Mouse (Mus musculus): ENCODE measurements at regions not wholly inside any gene's neighbourhood (a gene's known extent, or its start where the extent isn't known, plus 50 kb on each side); places are given as distances from the start of the nearest gene placed in this dataset.

DNA sequence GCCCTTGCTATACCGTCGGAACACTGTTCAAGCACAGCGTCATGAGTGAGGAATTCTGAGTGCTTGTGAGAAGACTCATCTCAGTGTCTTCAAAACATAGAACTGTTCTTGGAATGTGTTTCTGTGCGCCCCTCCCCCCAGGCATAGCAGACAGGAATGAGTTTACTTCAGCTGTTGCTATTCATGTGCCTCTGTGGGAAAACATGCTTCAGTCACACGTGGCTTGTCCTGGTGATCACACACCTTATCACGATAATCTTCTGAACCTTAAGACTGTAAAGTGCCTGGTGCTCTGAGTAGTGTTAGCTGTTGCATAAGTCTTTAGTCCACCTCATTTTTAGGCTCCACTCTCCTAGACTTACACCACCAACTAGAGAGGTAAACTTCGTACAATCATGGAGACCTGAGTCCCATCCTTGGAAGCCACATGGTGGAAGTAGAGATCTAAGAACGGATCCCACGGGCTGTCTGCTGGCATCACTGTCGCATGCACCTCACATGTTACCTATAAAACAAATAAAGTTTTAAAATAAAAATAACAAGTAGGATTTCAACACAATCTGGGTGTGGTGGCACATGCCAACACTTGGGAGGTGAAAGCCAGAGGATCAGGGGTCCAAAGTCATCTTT, 1143.8 kb downstream of the 4930447A16Rik start:
- DNase-seq = peak; percentile 54 to 66

DNA sequence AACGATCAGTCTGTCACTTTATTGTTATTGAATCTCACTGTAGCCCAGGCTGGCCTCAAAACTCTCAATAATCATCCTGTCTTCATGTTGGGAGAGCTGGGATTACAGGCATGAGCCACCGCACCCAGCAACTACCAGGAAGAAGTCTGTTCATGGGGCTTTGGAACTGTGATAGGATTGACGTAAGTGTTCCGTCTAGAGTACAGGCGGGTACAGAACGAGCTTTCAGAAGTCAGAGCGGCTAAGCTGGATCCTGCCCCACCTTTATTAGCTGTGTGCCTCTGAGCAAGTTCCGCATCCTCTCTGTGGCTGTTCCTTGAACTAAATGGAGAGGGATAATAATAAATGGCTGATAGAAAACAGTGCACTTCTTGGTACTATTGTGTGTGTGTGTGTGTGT, 1144.8 kb downstream of the 4930447A16Rik start:
- no peak for DNase-seq

DNA sequence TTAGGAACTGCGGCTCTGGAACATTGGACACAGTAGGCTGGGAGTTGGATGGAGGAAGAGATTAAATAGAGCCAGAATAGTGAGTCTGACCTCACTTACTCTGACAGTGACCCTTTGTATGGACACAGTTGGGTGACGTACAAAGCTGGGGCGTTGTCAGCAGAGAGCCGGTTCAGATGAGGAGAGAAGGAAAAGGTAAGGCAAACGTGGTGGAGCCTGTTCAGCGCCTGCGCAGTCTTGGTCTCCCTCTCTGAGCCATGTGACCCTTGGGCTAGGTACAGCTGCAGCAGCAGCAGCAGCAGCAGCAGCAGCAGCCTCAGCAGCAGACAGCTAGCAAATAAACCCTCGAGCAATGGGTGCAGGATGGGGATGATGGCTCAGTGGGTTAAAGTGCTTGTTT, 1145.4 kb downstream of the 4930447A16Rik start:
- peak in 1 of 2 experiments; percentile 54 for DNase-seq

DNA sequence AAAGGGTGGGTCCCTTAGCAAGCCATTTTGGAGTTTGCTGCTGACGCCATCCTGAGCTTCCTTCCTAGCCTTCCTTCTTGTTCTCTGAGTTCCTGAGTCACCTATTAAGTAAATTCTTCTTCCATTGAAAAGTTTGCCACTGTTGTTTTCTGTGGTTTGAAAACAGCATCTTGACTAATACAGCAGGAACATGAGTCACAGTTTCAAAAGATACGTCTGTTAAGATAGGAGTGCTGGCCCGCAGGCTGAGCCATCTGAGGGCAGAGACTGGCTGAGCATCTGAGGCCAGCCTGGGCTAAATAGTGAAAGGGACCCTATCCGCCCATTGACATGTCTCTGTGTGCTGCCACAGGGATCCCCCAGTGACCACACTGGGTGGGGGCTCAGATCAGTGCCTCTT, 1147.3 kb downstream of the 4930447A16Rik start:
- DNase-seq = no peak

DNA sequence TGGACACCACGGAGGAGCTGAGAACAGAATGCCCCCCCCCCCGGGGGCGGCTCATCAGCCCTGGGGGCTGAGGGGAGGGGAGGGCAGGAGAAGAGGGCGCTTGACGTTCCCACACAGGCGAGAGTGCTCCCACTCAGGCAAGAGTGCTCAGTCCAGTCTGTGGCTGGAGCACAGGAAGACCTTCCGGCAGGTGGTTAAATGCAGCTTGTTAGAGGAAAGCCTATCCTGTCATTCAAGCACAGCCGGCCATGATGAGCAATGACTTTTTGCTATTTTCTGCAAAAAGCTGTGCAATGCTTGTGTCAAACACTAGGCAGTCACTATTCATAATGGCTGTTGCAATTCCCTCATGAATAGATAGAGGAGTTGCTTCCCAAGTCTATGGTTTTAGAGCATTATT, 1149.1 kb downstream of the 4930447A16Rik start:
- DNase-seq = no peak

DNA sequence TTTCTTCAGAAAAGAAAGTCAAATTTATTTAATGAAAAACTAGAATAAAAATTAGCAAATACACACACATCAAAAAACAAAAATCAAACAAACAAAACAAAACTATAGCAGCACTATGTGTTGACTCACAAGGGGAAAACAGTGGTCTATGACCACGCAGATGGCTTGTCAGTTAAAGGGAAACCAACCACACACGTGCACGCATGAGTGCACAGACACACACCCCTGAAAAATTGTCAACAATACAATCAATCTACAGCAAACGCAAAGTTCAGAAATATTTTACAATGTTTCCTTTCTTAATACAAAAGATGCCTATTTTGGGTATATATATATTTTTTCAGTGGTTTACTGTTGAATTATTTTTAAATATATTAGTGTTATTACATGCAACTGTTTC, 1149.9 kb downstream of the 4930447A16Rik start:
- DNase-seq = no peak

DNA sequence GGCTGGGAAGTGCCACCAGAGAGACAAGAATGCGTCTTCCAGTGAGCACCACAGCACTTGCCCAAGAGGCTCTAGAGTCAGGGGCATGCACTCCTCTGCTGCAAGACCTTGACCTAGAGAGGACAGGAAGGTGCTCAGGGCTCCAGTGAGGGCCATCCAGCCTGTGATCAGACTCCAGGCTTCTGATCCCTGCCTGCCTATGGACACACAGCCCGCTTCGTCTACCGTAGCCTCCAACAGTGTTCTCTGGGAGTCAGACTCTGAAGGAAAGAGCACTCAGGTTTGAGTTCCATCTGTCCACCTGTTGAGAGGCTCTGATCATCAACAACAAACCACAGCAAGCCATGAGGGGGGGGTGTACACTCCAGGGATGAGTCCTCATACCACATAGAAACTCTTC, 1152.3 kb downstream of the 4930447A16Rik start:
- no peak for DNase-seq

DNA sequence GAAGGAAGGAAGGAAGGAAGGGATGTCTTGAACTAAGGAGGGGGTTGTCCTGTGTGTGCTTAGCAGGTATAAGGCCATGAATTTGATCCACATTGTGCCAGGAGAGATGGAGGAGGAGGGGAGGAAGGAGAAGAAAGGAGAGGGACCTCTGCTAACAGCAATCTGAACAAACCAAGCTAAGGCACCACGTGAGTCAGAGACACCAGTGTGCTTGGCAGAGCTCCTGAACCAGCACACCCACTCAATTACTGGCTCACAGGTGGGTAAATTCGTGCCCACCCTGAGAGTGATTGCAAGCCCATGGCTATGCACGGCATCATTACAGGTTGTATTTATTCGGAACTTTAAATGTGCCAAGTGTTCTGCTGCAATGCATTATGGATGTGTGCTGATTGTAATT, 1154.1 kb downstream of the 4930447A16Rik start:
- DNase-seq = no peak

DNA sequence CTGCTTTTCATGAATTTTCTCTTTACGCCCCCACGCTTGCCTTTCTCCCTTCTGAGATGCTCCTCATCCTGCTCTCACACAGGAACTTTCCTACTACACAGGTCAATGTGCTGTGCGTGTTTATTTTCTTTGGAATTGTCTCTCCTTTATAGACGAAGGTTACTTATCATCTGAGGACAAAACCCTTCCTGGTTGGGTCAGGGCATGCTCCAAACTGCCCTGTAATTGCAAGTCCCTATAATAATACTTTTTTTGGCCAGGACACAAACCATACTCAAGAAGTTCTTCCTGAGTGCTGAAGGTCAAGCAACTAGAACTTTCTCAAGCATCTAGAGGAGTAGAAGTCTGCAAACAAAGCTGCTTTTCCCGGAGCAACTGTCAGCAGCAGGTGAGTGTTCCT, 1158.1 kb downstream of the 4930447A16Rik start:
- no peak for DNase-seq

DNA sequence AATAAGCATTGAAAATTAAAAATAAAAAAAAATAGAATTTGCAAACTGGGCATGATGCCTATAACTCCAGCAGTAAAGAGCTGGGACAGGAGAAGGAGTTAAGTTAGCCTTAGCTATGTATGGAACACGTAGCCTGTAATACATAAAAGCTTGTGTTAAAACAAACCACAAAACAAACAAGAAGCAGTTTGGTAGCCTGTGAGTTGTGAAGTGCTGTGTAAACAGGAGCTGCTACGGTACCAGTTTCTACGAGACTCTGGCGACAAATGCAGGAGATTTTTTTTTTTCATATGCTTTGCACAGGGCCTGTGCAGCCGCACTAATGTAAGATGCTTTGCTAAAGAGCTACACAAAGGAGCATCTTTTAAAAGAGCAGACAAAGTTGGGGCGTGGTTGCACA, 1159.1 kb downstream of the 4930447A16Rik start:
- no peak for DNase-seq

DNA sequence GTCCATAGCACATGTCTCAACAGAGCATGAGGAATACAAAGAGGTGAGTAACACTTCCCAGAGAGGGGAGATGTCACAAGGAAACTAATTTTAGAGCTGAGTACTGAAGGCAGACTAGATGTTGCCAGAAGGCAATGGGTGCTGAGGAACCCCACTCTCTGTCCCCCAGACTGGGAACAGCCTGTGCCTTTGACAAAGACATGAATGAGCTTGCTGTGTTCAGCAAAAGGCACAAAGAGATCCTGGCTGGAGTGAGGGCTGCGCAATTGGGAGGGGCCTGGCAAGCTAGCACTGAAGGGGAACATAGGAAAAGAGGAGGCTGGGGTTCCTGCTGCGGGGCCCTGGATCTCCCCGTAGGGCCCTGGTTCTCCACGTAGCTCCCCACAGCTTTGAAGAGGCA, 1160.3 kb downstream of the 4930447A16Rik start:
- DNase-seq = no peak

DNA sequence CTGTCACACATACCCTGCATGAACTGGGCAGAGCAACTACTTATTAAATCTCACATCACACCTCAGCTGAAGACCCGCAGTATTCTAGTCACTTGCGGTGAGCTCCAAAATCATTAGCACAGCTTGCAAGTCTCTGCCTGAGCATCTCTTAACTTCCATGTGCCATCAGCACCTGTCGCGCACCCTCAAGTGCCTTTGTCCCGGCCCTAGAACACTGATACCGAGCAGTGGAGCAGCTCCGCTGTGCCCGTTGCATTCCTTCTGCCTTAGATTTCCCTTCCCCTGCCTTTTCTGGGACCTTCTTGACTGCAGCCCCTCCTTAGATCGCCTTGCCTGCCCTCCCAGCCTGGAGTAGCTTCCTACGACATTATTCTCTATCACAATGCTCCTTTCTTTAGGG, 1161.2 kb downstream of the 4930447A16Rik start:
- no peak for DNase-seq

DNA sequence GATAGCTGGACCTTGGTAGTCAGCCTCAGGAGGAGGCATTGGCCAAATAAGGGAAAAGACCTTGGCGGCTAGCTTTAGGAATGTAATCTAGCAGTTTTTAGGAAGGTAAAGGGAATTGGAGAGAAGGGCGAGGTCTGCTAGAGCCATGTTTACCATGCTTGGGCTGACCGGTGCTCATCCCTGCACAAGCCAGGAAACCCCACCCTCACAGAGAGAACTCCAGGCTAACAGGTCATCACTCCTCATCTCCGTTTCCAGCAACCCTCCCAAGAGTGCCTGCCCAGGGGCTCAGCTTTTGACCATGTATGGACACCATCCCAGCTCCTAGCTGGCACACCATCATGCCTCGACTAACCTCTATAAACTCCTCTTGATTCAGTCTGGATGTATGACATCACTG, 1162.9 kb downstream of the 4930447A16Rik start:
- DNase-seq = no peak

DNA sequence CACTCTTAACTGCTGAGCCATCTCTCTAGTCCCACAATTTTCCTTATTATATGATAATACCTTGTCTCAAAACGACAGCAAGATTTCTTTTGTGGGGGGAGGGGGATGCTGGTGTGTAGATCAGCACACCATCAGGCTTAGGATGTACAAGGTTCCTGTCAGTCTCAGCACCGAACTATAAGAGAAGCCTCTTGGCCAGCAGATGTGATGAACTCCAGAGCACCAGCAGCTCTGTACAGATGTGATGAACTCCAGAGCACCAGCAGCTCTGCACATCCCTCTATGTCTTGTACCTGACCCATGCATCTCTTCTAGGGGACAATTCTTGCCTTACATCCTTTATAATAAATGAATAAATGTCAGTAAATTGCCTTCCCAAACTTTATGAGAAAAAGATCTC, 1163.7 kb downstream of the 4930447A16Rik start:
- DNase-seq = no peak

DNA sequence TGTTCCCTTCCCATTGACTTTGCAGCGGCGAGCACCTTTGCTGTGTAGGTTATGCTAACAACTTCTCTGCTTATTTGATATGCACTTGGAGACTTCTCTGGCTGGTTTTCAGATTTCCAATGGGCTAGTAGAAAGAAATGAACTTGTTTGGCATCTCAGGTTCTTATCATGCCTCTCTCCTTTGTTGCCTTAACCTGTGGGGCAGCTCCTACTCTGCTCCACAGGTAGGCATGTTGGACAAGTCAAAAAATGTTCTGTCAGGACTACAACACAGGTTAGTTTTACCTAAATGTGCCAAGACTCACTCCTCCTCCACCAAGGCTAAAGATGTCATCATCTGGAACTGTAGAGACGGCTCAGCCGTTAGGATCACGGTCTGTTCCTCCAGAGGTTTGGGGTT, 1164.3 kb downstream of the 4930447A16Rik start:
- DNase-seq = no peak

DNA sequence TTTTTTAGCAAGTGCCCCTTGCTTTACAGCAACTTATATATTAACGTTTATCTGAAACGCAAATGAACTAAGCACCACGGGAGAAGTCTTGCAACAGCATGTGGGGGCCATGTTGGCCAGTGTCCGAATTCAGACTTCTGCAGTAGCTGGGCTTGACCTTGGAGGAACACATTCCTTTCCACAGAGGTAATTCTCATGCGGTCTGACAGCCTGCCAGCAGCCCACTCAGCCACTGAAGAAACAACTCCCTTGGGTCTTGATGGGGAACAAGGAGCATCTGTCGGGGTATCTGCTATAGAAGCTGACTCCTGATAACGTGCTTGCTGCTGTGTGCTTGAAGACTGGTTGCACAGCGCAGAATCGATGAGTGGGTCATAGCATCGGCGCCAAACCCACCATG, 1168.7 kb downstream of the 4930447A16Rik start:
- peak; percentile 47 to 66 for DNase-seq

DNA sequence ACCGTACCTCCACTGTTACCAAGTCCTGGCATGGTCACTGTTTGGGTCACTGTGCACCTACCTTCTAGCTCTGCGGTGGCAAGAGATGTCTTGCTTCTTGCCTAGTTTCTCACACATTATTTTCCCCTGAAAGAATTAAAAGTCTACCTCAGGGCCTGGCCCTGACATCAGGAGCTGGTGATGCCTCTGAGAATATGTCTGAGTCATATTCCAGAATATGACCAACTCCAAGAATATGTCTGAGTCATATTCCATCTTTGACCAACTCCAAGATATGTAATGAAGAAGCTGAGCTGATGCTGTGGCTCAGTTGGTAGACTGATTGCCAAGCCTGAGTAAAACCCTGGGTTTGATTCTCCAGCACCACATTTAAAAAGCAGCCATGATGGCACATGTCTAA, 1169.4 kb downstream of the 4930447A16Rik start:
- DNase-seq = no peak

DNA sequence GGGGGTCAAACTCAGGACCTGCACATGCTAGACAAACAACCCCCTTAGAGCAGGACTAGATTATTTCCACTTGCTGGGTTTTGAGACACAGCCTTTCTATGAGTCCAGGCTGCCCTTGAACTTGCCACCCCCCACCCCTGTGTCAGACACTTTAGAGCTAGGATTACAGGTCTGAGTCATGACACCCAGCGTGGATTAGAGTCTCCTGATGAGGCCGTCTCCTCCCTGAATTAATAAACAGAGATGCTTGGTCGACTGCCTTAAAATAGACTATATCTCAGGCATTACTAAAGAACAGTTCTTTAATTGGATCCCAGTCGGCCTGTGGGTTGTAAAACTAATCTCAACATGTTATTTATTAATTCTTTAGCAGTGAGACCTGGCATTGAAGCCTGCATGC, 1170.5 kb downstream of the 4930447A16Rik start:
- no peak for DNase-seq

DNA sequence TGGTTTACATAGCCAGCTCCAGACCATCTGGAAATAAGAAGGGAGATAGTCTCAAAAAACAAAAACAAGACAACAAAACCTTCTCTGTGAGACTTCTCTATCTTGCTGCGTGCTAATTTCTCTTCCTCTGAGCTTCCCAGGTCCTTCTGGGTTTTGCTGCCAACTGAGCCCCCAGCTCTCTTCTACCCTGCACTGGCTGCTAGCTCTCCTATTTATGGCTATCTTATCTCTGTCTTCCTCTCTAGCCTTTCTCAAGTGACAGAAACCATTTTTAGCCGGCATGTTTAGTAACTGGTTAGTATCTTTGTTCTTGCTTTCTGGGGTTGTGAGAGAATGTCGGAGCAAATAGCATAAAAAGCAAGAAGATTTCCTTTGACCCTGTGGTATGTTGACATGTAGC, 1172.1 kb downstream of the 4930447A16Rik start:
- DNase-seq = no peak

DNA sequence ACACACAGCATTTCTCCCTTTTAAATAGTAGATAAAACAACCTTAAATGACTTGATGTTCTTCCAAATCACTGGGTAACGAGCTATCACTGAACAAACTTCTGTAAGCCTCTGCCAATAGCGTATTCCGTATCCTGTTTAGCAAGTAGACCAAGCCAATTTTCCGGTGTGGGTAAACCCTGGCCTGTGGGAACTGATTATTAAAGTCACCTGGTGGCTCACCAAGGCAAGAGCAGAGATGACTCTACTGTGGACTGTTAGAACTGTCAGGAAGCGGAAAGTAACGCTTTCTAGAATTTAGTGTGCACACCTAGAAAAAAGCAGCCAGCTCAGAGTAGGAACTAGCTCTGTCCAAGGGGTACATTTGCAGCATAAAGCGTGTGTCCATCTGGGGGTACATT, 1176.1 kb downstream of the 4930447A16Rik start:
- no peak for DNase-seq

DNA sequence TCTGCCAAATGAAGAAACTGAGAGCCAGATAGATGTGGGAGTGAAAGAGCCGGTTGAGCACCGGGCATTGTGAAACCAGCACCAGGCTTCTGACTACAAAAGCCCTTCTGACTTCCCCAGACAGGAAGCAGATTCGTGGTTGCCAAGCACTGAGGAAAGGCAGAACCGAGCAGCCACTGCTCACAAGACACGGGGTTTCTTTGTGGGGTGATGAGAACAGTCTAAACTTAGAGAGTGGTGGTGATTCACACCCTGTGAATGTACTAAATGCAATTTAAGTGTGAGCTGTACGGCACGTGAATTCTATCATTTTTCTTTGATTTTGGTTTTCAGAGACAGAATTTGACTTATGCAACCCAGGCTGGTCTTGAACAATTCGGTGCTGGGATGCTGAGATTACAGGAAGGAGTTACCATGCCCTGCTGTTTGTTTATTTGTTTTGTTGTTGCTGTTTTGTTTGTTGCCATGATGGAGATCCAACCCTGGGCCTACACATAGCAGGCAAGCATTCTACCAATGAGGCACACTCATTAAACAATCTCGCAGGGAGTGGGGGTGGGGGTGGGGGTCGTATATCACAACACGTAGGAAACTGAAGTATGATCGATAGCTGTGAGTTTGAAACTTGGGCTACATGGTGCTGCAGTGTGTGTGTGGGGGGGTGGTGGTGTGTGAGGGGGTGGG, 1177.0 kb downstream of the 4930447A16Rik start:
- DNase-seq = no peak

DNA sequence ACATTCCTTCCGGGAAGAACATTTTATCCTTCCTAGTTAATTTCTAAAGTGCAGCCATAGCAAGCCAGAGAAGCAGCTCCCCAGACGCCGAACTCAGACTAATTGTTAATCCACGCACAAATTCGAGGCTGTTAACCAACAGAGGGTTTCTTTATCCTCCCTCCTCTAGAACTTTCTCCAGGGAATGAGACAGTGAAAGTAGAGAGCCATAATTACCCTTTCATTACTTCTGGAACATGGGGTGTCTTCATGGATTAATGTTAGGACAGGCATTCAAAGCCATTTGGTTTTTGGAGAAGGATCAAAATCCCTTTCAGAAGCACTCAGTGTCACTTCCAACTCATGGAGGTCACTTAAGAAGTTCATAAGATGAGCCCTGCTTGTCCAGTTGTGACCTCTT, 1178.6 kb downstream of the 4930447A16Rik start:
- no peak for DNase-seq

DNA sequence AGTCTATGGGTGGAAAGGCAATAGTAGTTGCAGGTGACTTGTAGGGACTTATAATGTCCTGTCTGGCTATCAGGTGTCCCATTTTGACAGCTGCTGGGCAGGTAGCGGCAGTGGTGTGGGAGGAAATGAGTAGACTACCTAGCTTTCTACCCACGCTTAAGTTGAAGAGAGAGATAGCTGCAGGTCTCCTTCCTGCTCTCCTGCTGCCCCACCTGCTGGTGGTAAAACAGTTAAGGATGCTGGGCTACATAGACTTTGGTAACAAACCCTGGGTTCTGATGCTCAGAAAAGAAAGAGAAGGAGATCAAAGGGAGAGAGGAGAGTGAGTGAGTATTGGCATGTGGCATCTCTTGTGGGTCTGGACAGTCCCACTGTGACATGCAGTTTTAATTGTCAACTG, 1182.0 kb downstream of the 4930447A16Rik start:
- DNase-seq = peak; percentile 69 to 72

DNA sequence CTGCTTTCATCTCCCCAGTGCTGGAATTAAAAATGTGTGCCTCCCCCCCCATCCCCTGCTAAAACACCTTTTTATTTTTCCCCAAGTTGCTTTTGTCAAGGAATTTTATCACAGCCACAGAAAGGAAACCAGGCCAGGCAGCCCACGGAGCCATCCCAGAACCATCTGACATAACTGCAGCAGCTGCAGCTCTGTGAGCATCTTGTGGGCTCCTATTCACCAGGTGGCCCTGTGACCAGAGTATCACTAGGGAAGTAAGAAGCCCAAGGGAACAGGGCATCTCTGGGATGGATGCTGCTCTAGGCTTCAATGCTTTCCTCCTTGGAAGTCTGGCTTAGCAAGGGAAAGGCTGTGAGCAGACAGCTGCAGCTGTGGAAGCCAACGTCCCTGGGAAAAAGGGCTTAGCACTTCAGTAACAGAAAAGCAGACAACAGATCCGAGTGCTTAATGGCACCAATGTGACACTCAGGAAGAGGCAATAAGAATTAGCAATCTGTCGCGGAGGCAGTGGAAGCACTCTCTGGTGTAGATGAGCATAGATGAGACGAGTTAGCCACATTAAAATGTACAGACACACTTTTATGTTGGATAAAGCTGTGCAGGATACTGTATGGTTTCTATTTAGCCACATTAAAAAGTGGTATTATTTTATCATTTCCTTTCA, 1183.0 kb downstream of the 4930447A16Rik start:
- DNase-seq = no peak
